Mouse (Mus musculus) heart, postnatal 14 days (tissue): Measurements from ENCODE around the gene Olfr1030. TPM values are rescaled to one million over a fixed set of nuclear protein-coding genes. Genes with fewer than 3 reads are reported as not detected.
"Not testable (repeated sequence)": the region's sequence is repeated elsewhere in the genome, so short reads cannot be mapped to it uniquely, and the experiment has no call there.

Experiments
- DNase-seq, 2 experiments: peaks; one replicate each; pipeline ENCODE4 v3.0.0; 2021 to 2022
- intact Hi-C: fragments of 180-260 bp; cut with DNase I; formaldehyde crosslinking; loops from one replicate; pipeline ENCODE4 v1.15.1; 2025
- long read RNA-seq, 2 experiments: library from polyadenylated mRNA; stranded (forward); transcript quantifications; one replicate each; pipeline ENCODE4 v2.0.0; 2021
- total RNA-seq, 2 experiments: library from RNA; stranded (reverse); gene quantifications; 2 replicates each; pipeline ENCODE4 v1.2.3; 2021

Gene Olfr1030
- not detected for total RNA-seq
- long read RNA-seq, experiment 1 = 0 reads
- long read RNA-seq, experiment 2 = 0 reads

DNA sequence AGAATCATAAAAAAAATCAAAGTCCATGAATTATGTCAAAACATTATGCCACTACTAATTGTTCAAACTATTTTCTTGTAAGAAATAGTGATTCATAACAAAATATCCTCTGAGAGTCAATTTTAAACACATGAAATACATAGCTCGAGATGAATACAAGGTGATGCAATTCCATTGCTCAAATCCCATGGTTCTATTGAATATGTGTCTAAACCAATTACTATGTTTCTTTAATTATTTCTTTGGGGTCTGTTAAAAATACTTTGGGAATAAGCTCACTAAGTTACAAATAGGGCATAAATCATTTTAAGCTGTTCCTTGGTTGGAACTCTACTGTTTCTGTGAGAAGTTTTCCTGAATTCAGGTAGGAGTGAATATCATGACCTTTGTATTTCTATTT lies at the start of gene Olfr1030:
Gene Olfr1030 (plus strand): TSS at position 301 of the 400 bp plus-strand sequence.
- intact Hi-C loops = no loop called here
- no peak for DNase-seq

DNA sequence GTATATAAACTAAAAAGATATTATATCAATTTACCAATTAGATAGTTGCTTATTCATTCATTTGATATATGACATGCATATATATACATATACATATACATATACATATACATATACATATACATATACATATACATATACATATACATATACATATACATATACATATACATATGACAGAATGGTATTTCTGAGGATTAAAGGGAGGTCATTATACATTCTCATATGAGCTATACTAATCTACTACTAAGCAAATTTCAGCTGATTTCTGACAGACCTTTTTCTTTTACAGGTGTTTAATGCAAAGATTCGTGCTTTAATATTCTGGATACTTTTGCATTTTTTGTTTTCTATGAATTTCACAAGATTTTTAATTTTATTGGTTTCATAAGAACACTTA lies 28.9 kb upstream of the Olfr1030 start, which contains the start of gene Olfr1028:
Gene Olfr1028 (plus strand): TSS at position 301 of the 400 bp plus-strand sequence.
- intact Hi-C loops = no loop called here
- DNase-seq = no peak

DNA sequence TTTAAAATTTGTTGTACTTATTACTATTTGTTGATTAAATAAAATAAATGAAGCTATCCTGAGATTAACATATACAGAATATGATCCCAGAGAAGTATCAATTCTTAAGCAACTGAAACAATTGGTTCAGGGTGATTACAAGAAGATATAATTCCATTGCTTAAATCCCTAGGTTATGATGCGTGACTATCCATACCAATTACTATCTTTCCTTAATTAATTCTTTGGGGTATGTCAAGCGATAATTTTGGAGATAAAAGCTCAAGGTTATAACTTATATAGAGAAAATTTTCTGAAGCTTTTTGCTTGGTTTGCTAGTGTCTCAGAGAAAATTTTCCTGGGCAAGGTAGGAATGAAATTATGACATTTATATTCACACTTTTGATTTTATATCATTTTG lies 5.5 kb upstream of the Olfr1030 start, which contains the start of gene Olfr1029:
Gene Olfr1029 (plus strand): TSS at position 301 of the 400 bp plus-strand sequence.
- intact Hi-C loops = no loop called here
- DNase-seq = no peak

DNA sequence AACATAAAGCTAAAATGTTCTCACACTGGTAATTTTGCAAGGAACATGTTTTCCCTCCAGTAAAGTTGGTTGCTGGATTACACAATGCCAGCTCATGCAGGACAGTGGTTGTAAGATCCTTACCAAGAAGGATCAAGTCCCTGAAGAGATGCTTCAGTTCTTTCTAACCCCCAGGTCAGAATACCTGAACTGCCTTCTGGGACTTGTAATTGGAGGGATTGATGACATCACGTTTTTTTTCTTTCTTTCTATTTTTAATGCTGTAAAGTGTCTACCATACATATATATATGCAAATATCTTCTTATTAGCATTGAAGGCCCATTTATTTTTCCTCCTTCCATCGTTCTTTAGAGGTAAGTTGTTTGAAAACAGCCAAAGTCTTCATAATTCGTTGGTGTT lies 10.9 kb downstream of the Olfr1030 start, which contains the start of gene Olfr1031:
Gene Olfr1031 (plus strand): TSS at position 301 of the 400 bp plus-strand sequence.
- no peak for DNase-seq
- intact Hi-C loops = no loop called here

DNA sequence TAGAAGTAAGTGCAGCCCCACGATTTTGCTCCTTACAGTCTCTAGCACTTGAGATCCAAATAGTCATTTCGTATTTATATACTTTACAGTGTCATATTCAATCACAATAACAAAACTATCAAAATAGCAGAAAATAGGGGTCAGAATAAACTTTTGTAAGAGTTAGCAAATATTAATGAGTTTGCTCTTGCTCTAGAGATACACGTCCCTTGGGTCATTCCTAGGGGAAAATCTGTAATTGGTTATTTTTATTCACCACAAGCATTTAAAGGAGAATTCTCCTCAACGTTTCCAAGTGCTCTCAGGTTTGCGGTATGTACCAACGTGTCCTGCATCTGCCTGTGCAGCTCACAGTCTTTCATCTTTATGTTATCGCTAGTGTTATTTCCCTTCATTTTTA lies 26.2 kb downstream of the Olfr1030 start, which contains the start of gene Olfr1032:
Gene Olfr1032 (plus strand): TSS at position 301 of the 400 bp plus-strand sequence.
- intact Hi-C loops = no loop called here
- no peak for DNase-seq

DNA sequence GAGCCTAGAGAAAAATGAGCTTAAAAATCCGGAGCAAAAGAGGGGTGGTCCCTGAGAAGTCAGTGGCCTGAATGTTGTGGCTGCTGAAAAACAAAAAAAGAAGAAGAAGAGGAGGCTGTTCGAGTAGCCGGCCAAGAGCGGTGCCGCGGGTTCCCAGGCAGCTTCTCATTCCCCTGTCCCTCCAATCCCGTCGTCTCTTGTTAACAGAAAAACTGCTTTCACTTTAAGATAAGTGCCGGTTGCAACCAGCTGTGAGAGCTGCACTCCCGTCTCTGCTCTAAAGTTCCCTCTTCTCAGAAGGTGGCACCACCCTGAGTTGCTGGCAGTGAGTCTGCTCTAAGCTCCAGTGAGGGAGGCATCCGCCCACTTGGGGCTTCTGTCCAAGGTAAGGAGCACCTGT lies 41.3 kb downstream of the Olfr1030 start, which contains the start of gene Olfr1033:
Gene Olfr1033 (plus strand): TSS at position 228 of the 400 bp plus-strand sequence.
- peak; percentile 20 to 23 for DNase-seq

DNA sequence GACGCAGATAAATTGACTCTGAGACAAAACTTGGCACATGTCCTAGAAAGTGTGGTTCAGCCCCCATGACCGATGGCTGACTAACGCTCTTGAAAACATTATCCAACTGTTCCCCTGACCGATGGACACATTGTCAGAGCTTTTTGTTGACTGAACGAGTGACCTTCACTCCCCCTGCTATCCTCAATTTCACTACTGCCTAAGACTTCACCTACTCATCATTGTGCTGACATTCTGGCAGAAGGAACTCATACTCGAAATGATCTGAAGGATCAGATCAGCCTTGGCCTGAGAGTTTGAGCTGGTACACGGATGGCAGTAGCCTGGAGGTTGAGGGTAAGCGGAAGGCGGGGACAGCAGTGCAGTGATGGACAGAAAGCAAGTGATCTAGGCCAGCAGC lies 42.4 kb downstream of the Olfr1030 start:
- intact Hi-C loops = not testable (repeated sequence)

More for the DNA sequence above, 41.3 kb downstream of the Olfr1030 start, which contains the start of gene Olfr1033:
- intact Hi-C loops = not testable (repeated sequence)

More for the DNA sequence above, 42.4 kb downstream of the Olfr1030 start:
- not testable (repeated sequence) for DNase-seq

Other genes starting within 250 kb of the Olfr1030 start
- gene Olfr1012, start 216.5 kb upstream of the Olfr1030 start, total RNA-seq = not detected
- not detected for gene Olfr1013, start 212.2 kb upstream of the Olfr1030 start, total RNA-seq
- not detected for gene Olfr1014, start 206.6 kb upstream of the Olfr1030 start, total RNA-seq
- gene Olfr1015, start 197.3 kb upstream of the Olfr1030 start, total RNA-seq = not detected
- gene Olfr1016, start 176.7 kb upstream of the Olfr1030 start, total RNA-seq = not detected
- not detected for gene Olfr1018, start 160.8 kb upstream of the Olfr1030 start, total RNA-seq
- gene Olfr1019, start 133.8 kb upstream of the Olfr1030 start, total RNA-seq = not detected
- gene Olfr1020, start 132.2 kb upstream of the Olfr1030 start, total RNA-seq = not detected
- not detected for gene Olfr1022, start 110.7 kb upstream of the Olfr1030 start, total RNA-seq
- gene Olfr1023, start 93.6 kb upstream of the Olfr1030 start, total RNA-seq = not detected
- not detected for gene Olfr1024, start 74.2 kb upstream of the Olfr1030 start, total RNA-seq
- gene Olfr1025-ps1, start 64.1 kb upstream of the Olfr1030 start, total RNA-seq = not detected
- not detected for gene Olfr1026, start 57.7 kb upstream of the Olfr1030 start, total RNA-seq
- not detected for gene Olfr1028, start 28.8 kb upstream of the Olfr1030 start, total RNA-seq
- not detected for gene Olfr1029, start 5.4 kb upstream of the Olfr1030 start, total RNA-seq
- gene Olfr1031, start 11.0 kb downstream of the Olfr1030 start, total RNA-seq = not detected
- gene Olfr1032, start 26.3 kb downstream of the Olfr1030 start, total RNA-seq = not detected
- 1 to 10 TPM; 3.4 to 7.1 TPM for gene Olfr1033, start 41.4 kb downstream of the Olfr1030 start, total RNA-seq
- under 1 TPM; 0.10 to 0.29 TPM for gene Olfr1034, start 66.6 kb downstream of the Olfr1030 start, total RNA-seq
- gene Olfr1036, start 94.7 kb downstream of the Olfr1030 start, total RNA-seq = not detected
- not detected for gene Olfr1037, start 108.1 kb downstream of the Olfr1030 start, total RNA-seq
- not detected for gene Olfr1039, start 156.7 kb downstream of the Olfr1030 start, total RNA-seq
- gene Olfr1040, start 167.5 kb downstream of the Olfr1030 start, total RNA-seq = not detected
- not detected for gene Olfr1042, start 182.6 kb downstream of the Olfr1030 start, total RNA-seq
- gene Olfr1043, start 188.2 kb downstream of the Olfr1030 start, total RNA-seq = not detected
- gene Olfr1044, start 198.5 kb downstream of the Olfr1030 start, total RNA-seq = not detected
- not detected for gene Olfr52, start 206.4 kb downstream of the Olfr1030 start, total RNA-seq
- not detected for gene Olfr1045, start 223.7 kb downstream of the Olfr1030 start, total RNA-seq
- gene Olfr1046, start 240.0 kb downstream of the Olfr1030 start, total RNA-seq = not detected